Mouse (Mus musculus): Measurements from ENCODE around the gene Rbpj. TPM values are rescaled to one million over a fixed set of nuclear protein-coding genes. Genes with fewer than 3 reads are reported as not detected.

Gene Rbpj
- polyA plus RNA-seq, 1 experiment: 13.4 TPM

- DNase-seq: no peak
- H3K27me3 ChIP-seq (replicated peaks; ENCODE audit: control insufficient read depth, insufficient read depth, low read length): no peaks in the 10 kb centered on the region
- peaks cover 5% of the 10 kb centered on the region; the same call in 1 of the 2 replicates for H3K4me1 ChIP-seq (ENCODE audit: control insufficient read depth, insufficient read depth, low read length)
- H3K27ac ChIP-seq (ENCODE audit: insufficient read depth, low read depth, low read length): no peak overlapping the region
- H3K4me3 ChIP-seq (ENCODE audit: insufficient read depth, low read depth, low read length): no peak overlapping the region
- 68% methylated on average over 8 of the region's 8 CpGs for WGBS
- no peak for TF ChIP-seq CTCF (conservative IDR thresholded peaks at IDR 0.05; ENCODE audit: insufficient read depth, insufficient read length, low read depth, low read length)
- TF ChIP-seq POLR2A (IDR thresholded peaks at IDR 0.05; ENCODE audit: low read depth, low read length): no peak
- H3K36me3 ChIP-seq (ENCODE audit: control insufficient read depth, insufficient read depth, low read length): no peaks in the 10 kb centered on the region
Observed at GRCm38 (mm10) chr5:53692100-53692499, 226.1 kb downstream of the Rbpj start.

- Histone ChIP-seq H3K4me1 (ENCODE audit: control insufficient read depth, insufficient read depth, low read length) (peaks cover 5% of the 10 kb centered on the region; the same call in 1 of the 2 replicates), H3K36me3 (ENCODE audit: control insufficient read depth, insufficient read depth, low read length) (no peaks in the 10 kb centered on the region), H3K27me3 (replicated peaks; ENCODE audit: control insufficient read depth, insufficient read depth, low read length) (no peaks in the 10 kb centered on the region), H3K4me3 (ENCODE audit: insufficient read depth, low read depth, low read length) (no peak overlapping the region), H3K27ac (ENCODE audit: insufficient read depth, low read depth, low read length) (no peak overlapping the region)
- DNase-seq: no peak
- TF ChIP-seq POLR2A (IDR thresholded peaks at IDR 0.05; ENCODE audit: low read depth, low read length) (no peak), CTCF (conservative IDR thresholded peaks at IDR 0.05; ENCODE audit: insufficient read depth, insufficient read length, low read depth, low read length) (no peak)
- 96% methylated on average over 1 of the region's 1 CpGs for WGBS
Observed at GRCm38 (mm10) chr5:53692662-53693061, 226.7 kb downstream of the Rbpj start.

- Histone ChIP-seq H3K4me3 (ENCODE audit: insufficient read depth, low read depth, low read length) (no peak overlapping the region), H3K36me3 (ENCODE audit: control insufficient read depth, insufficient read depth, low read length) (no peaks in the 10 kb centered on the region), H3K27me3 (replicated peaks; ENCODE audit: control insufficient read depth, insufficient read depth, low read length) (no peaks in the 10 kb centered on the region), H3K4me1 (ENCODE audit: control insufficient read depth, insufficient read depth, low read length) (no peaks in the 10 kb centered on the region), H3K27ac (ENCODE audit: insufficient read depth, low read depth, low read length) (no peak overlapping the region)
- WGBS: 54% methylated on average over 3 of the region's 3 CpGs
- DNase-seq: no peak
- TF ChIP-seq POLR2A (IDR thresholded peaks at IDR 0.05; ENCODE audit: low read depth, low read length) (no peak), CTCF (conservative IDR thresholded peaks at IDR 0.05; ENCODE audit: insufficient read depth, insufficient read length, low read depth, low read length) (no peak)
Observed at GRCm38 (mm10) chr5:53696701-53697100, 230.7 kb downstream of the Rbpj start.

- Histone ChIP-seq H3K4me3 (ENCODE audit: insufficient read depth, low read depth, low read length) (no peak overlapping the region), H3K27ac (ENCODE audit: insufficient read depth, low read depth, low read length) (no peak overlapping the region), H3K4me1 (ENCODE audit: control insufficient read depth, insufficient read depth, low read length) (no peaks in the 10 kb centered on the region), H3K27me3 (replicated peaks; ENCODE audit: control insufficient read depth, insufficient read depth, low read length) (no peaks in the 10 kb centered on the region), H3K36me3 (ENCODE audit: control insufficient read depth, insufficient read depth, low read length) (no peaks in the 10 kb centered on the region)
- no peak for DNase-seq
- TF ChIP-seq CTCF (conservative IDR thresholded peaks at IDR 0.05; ENCODE audit: insufficient read depth, insufficient read length, low read depth, low read length) (no peak), POLR2A (IDR thresholded peaks at IDR 0.05; ENCODE audit: low read depth, low read length) (no peak)
- 62% methylated on average over 9 of the region's 9 CpGs for WGBS
Observed at GRCm38 (mm10) chr5:53697794-53698193, 231.8 kb downstream of the Rbpj start.

- Histone ChIP-seq H3K36me3 (ENCODE audit: control insufficient read depth, insufficient read depth, low read length) (no peaks in the 10 kb centered on the region), H3K27ac (ENCODE audit: insufficient read depth, low read depth, low read length) (no peak overlapping the region), H3K4me1 (ENCODE audit: control insufficient read depth, insufficient read depth, low read length) (0 out of 2 replicates have a peak, but pooled peaks cover 3% of the 10 kb centered on the region), H3K4me3 (ENCODE audit: insufficient read depth, low read depth, low read length) (no peak overlapping the region), H3K27me3 (replicated peaks; ENCODE audit: control insufficient read depth, insufficient read depth, low read length) (no peaks in the 10 kb centered on the region)
- no peak for DNase-seq
- TF ChIP-seq CTCF (conservative IDR thresholded peaks at IDR 0.05; ENCODE audit: insufficient read depth, insufficient read length, low read depth, low read length): no peak
- TF ChIP-seq POLR2A (IDR thresholded peaks at IDR 0.05; ENCODE audit: low read depth, low read length): no peak
- 90% methylated on average over 14 of the region's 14 CpGs for WGBS
Observed at GRCm38 (mm10) chr5:53702686-53703085, 236.7 kb downstream of the Rbpj start.

Other genes with a start within 250 kb of the Rbpj start
- 99.5 and 103 TPM in 2 replicates for gene Smim20, start 199.1 kb upstream of the Rbpj start, polyA plus RNA-seq (2012; rRNA removed)
- gene Cckar, start 241.6 kb downstream of the Rbpj start, polyA plus RNA-seq (2012; rRNA removed): 46.0 and 56.7 TPM in 2 replicates

Measured in kidney, adult 2 months (tissue).